Mouse (Mus musculus): Measurements from ENCODE around the gene Arhgef40.

Arhgef40 gene

GRCm38 (mm10) chr14:51984247-51985231 is at the start of gene Arhgef40:
Arhgef40 (plus strand) TSS chr14:51984719.
- DNase-seq: peak; percentile 74

- DNase-seq: no peak
Measured at GRCm38 (mm10) chr14:51939005-51939404, 45.5 kb upstream of the Arhgef40 start.

GRCm38 (mm10) chr14:51940944-51941560 is 43.5 kb upstream of the Arhgef40 start:
- DNase-seq: no peak

- DNase-seq: no peak
Measured at GRCm38 (mm10) chr14:51941577-51941976, 42.9 kb upstream of the Arhgef40 start.

GRCm38 (mm10) chr14:51942236-51942635 is 42.3 kb upstream of the Arhgef40 start:
- DNase-seq: no peak

- DNase-seq: no peak
Measured at GRCm38 (mm10) chr14:51943336-51943735, 41.2 kb upstream of the Arhgef40 start.

GRCm38 (mm10) chr14:51960316-51960715 is 24.2 kb upstream of the Arhgef40 start:
- DNase-seq: no peak

GRCm38 (mm10) chr14:51967400-51967799 is 17.1 kb upstream of the Arhgef40 start:
- no peak for DNase-seq

- DNase-seq: no peak
Measured at GRCm38 (mm10) chr14:51979252-51979651, 5.3 kb upstream of the Arhgef40 start.

GRCm38 (mm10) chr14:51983251-51983650 is 1.3 kb upstream of the Arhgef40 start:
- DNase-seq: no peak

GRCm38 (mm10) chr14:51983855-51984246 is 668 bp upstream of the Arhgef40 start:
- no peak for DNase-seq

- DNase-seq: peak; percentile 51
Measured at GRCm38 (mm10) chr14:51985301-51986152, 1.0 kb downstream of the Arhgef40 start.

- no peak for DNase-seq
Measured at GRCm38 (mm10) chr14:51986153-51986505, 1.6 kb downstream of the Arhgef40 start.

GRCm38 (mm10) chr14:51987177-51987576 is 2.7 kb downstream of the Arhgef40 start:
- DNase-seq: no peak

GRCm38 (mm10) chr14:51988731-51989130 is 4.2 kb downstream of the Arhgef40 start:
- DNase-seq: no peak

GRCm38 (mm10) chr14:51989461-51989970 is 5.0 kb downstream of the Arhgef40 start:
- DNase-seq: no peak

- DNase-seq: no peak
Measured at GRCm38 (mm10) chr14:51994453-51994852, 9.9 kb downstream of the Arhgef40 start.

GRCm38 (mm10) chr14:51995219-51995871 is 10.8 kb downstream of the Arhgef40 start:
- DNase-seq: no peak

- no peak for DNase-seq
Measured at GRCm38 (mm10) chr14:51996231-51996841, 11.8 kb downstream of the Arhgef40 start.

GRCm38 (mm10) chr14:51996866-51997265 is 12.3 kb downstream of the Arhgef40 start:
- DNase-seq: no peak

- DNase-seq: no peak
Measured at GRCm38 (mm10) chr14:51997483-51997882, 13.0 kb downstream of the Arhgef40 start.

GRCm38 (mm10) chr14:52003981-52004495 is 19.5 kb downstream of the Arhgef40 start:
- DNase-seq: peak; percentile 56
